Mouse (Mus musculus) midbrain, embryonic 12.5 days (tissue): ENCODE results near the gene Rcor2. TPM values are rescaled to one million over a fixed set of nuclear protein-coding genes. Genes with fewer than 3 reads are reported as not detected.
A peak's percentile ranks its signal among the peaks of the same experiment; 100 is the strongest.

Source experiments
- ATAC-seq: fragments of 200-750 bp; cut with Nextera tagmentation; 2 replicates; pipeline ENCODE4 v1.8.0; 2017; ENCODE audit warnings: low read depth, moderate TSS enrichment, moderate library complexity; ENCODE audit not compliant: low FRiP score
- H3K27ac ChIP-seq: fragments of 300-500 bp; sonication (generic); replicated peaks from 2 replicates; pipeline ENCODE4 v1.5.1; 2016; ENCODE audit warnings: mild to moderate bottlenecking
- H3K27me3 ChIP-seq: fragments of 300-500 bp; sonication (generic); 2 replicates; pipeline ENCODE4 v1.6.1; 2016; ENCODE audit warnings: mild to moderate bottlenecking
- H3K36me3 ChIP-seq: fragments of 300-500 bp; sonication (generic); 2 replicates; pipeline ENCODE4 v1.6.1; 2016
- H3K4me1 ChIP-seq: fragments of 300-500 bp; sonication (generic); 2 replicates; pipeline ENCODE4 v1.6.1; 2016
- H3K4me2 ChIP-seq: fragments of 300-500 bp; sonication (generic); replicated peaks from 2 replicates; pipeline ENCODE4 v1.6.1; 2016; ENCODE audit warnings: mild to moderate bottlenecking, moderate library complexity
- H3K4me3 ChIP-seq: fragments of 300-500 bp; sonication (generic); 2 replicates; pipeline ENCODE4 v1.5.1; 2016; ENCODE audit warnings: mild to moderate bottlenecking
- H3K9ac ChIP-seq: fragments of 300-500 bp; sonication (generic); replicated peaks from 2 replicates; pipeline ENCODE4 v1.6.1; 2016; ENCODE audit warnings: mild to moderate bottlenecking, moderate library complexity
- H3K9me3 ChIP-seq: fragments of 300-500 bp; sonication (generic); 2 replicates; pipeline ENCODE4 v1.6.1; 2016; ENCODE audit warnings: mild to moderate bottlenecking
- WGBS: fragments of 180-500 bp; shearing (Covaris S2); methylation state at CpG from one replicate; pipeline ENCODE4 v1.1.7; 2016; 5-methylcytosine and 5-hydroxymethylcytosine counted together
- polyA plus RNA-seq: library from polyadenylated mRNA; unstranded; fragments of >200 nt; fragmentation: Nextera tagmentation; extraction: Ambion mirVana; gene quantifications from 2 replicates; pipeline ENCODE4 v1.2.1, GENCODE M21; 2016

Gene Rcor2
- polyA plus RNA-seq, 1 experiment from 2014 or later: 93.7 TPM

DNA sequence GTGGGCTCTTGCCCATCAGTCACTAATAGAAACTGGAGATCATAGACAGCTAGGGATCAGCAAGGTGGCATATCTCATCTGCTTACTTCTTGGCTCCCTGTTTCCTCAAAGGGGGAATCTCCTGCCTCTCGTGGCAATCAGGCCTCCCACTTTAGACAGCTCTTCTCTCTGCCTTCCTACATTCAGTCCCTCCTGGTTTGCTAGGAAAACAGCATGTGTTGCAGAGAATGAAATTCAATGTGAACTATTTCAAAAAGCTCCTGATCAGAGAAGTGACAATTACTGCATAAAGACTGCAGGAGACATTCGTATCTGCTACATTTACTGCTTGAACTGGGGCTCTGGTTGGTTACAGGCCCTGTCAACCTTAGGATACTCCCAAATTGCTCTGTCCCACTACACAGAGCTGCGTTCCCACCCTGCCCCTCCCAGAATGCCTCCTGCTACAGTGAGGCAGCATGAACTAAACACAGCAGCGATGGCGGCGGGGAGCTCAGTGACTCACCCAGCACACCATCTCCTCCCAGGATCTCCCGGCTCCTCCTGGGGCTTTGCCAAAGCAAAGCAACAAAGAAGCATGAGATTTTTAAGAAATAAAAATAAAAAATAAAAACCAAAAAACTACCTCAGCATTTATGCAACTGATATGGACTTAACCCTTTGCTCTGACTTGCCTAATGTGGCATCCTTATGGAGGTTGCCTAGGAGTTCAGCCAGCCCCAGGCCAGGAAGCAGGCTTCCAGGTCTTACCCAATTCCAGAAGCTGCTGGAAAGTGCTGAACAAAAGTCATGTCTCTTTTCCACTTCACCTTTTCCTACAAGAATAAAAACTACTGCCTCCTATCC is 34.7 kb downstream of the Rcor2 start:
- Histone ChIP-seq H3K4me3 (no peak overlapping the region), H3K27me3 (no peaks in the 10 kb centered on the region), H3K36me3 (no peaks in the 10 kb centered on the region), H3K9me3 (no peaks in the 10 kb centered on the region), H3K9ac (no peak overlapping the region), H3K4me2 (no peak overlapping the region), H3K4me1 (peaks cover 10% of the 10 kb centered on the region), H3K27ac (no peak overlapping the region)
- no peak for ATAC-seq
- 91% methylated on average over 7 of the region's 7 CpGs for WGBS

DNA sequence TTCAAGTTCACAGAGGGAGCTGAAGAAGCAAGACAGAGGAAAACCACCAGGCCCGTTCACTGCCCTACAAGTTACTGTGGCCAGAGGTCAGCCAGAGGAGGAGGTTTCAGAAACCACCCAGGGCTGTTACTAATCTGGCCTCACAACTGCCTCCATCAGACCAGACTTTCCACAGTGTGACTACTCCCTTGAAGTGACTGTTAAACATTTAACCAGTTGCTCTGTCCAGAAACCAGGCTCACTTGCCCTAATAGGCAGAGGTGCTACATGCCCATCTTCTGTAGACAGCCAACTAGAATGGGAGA is 35.3 kb downstream of the Rcor2 start:
- H3K4me2 ChIP-seq: no peak overlapping the region
- ATAC-seq: no peak
- 85% methylated on average over 1 of the region's 1 CpGs for WGBS
- no peak overlapping the region for H3K27ac ChIP-seq
- H3K27me3 ChIP-seq: no peaks in the 10 kb centered on the region
- peaks cover 14% of the 10 kb centered on the region for H3K4me1 ChIP-seq
- H3K9ac ChIP-seq: no peak overlapping the region
- H3K9me3 ChIP-seq: no peaks in the 10 kb centered on the region
- H3K4me3 ChIP-seq: no peak overlapping the region
- H3K36me3 ChIP-seq: no peaks in the 10 kb centered on the region

DNA sequence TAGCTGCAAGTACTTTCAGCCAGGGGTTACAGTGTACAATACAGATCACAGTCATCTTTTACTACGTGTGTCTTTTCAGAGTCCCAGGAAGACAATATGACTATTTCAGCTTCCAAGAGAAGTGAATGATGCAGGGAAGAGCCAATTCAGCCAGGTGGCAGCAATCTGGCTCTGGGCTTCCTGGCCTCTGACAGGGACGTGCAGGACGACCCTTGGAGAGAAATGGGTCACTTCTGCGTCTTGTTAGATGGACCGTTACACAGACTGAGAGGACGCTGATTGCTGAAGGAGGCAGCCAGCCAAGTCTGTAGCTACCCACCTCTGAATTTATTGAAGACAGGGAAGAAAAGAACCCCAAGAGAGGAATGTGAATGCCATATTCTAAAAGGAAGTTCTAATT is 36.7 kb downstream of the Rcor2 start:
- Histone ChIP-seq H3K9ac (no peak overlapping the region), H3K36me3 (no peaks in the 10 kb centered on the region), H3K27ac (no peak overlapping the region), H3K4me3 (no peak overlapping the region), H3K9me3 (no peaks in the 10 kb centered on the region), H3K27me3 (no peaks in the 10 kb centered on the region), H3K4me1 (peaks cover 27% of the 10 kb centered on the region), H3K4me2 (no peak overlapping the region)
- no peak for ATAC-seq
- 85% methylated on average over 6 of the region's 6 CpGs for WGBS

DNA sequence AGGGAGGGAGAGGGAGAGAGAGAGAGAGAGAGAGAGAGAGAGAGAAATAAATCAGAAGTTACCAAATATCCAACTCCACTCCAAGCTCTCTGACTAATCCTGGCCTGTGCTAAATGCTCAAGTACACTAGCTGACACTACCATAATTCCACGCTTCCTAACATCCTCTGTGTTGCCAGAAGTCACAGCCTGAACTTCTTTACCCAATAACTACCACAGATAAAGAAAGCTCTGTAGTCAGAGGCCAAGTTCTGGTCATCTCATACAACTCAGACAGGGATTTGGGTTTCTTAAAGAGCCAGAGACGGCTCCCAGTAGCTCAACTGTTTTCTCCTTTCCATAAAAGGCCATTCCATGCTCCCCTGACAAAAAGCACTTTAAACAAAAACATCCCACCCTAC is 37.7 kb downstream of the Rcor2 start:
- no peaks in the 10 kb centered on the region for H3K27me3 ChIP-seq
- ATAC-seq: no peak

DNA sequence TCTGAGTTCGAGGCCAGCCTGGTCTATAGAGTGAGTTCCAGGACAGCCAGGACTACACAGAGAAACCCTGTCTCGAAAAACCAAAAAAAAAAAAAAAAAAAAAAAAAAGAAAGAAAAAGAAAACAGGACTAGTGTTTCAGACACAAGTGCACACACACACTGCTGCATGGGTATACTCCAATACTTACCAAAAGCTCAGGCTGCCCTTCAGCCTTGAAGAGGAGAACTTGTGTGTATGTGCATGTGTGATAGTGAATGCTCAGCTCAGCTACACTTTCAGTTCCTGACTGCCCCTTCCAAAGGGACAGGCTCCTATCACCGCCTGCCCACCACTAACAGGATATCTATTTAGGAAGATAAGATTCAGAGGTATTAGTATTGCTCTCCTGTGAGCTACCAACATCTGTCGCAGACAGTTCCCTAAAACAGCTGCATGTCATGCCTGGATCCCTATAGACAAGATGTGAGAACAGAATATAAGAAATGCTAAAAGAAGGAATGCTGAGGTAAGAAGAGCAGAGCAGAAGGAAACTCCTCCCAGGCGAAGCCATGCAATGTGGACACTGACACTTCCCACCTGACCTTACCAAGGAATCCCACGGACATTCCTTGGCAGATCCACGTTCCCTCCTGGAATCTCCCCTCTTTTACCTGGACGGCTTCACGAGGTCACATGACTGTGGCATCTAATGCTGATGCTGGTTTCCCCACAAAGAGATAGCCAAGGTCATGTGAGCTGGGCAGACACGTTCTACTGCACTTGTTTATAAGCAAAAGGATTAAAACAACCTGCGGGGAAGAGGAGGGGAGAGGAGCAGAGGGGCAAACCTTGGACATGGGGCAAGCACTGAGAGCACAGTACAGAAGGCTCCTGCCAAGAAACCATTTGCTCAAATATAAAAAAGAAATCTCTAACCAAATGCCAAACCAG is 38.5 kb downstream of the Rcor2 start:
- Histone ChIP-seq H3K4me2 (no peak overlapping the region), H3K4me3 (no peak overlapping the region), H3K27me3 (no peaks in the 10 kb centered on the region), H3K9me3 (no peaks in the 10 kb centered on the region), H3K9ac (no peak overlapping the region), H3K27ac (no peak overlapping the region), H3K4me1 (peaks cover 33% of the 10 kb centered on the region), H3K36me3 (no peaks in the 10 kb centered on the region)
- ATAC-seq: no peak
- WGBS: 91% methylated on average over 10 of the region's 11 CpGs

More for the DNA sequence above, 37.7 kb downstream of the Rcor2 start:
- 79% methylated on average over 2 of the region's 2 CpGs for WGBS
- H3K4me3 ChIP-seq: no peak overlapping the region
- H3K36me3 ChIP-seq: no peaks in the 10 kb centered on the region
- H3K9me3 ChIP-seq: no peaks in the 10 kb centered on the region
- no peak overlapping the region for H3K9ac ChIP-seq
- no peak overlapping the region for H3K27ac ChIP-seq
- no peak overlapping the region for H3K4me2 ChIP-seq
- H3K4me1 ChIP-seq: peaks cover 27% of the 10 kb centered on the region

DNA sequence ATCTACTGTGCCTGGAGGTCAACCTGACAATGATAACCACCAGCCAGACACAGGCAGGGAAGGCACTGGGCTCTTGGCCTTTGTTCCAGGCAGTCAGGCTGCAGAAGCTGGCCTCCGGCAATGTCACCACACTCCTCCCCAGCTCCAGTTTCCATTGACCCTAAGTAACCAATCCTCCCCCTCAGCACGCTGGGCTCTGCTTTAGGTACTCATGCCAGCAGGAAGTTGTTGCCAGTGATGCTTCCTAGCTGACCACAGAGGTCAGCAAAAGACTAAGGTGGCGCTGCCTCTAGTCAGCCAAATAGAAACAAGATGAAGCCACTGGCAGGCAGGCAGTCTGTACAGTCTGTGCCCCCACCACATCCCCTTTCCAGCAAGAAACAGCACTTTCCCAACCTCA is 39.8 kb downstream of the Rcor2 start:
- no peak overlapping the region for H3K27ac ChIP-seq
- ATAC-seq: no peak
- no peak overlapping the region for H3K4me2 ChIP-seq
- no peaks in the 10 kb centered on the region for H3K27me3 ChIP-seq
- no peak overlapping the region for H3K9ac ChIP-seq
- H3K9me3 ChIP-seq: no peaks in the 10 kb centered on the region
- 70% methylated on average over 3 of the region's 3 CpGs for WGBS
- no peaks in the 10 kb centered on the region for H3K36me3 ChIP-seq
- no peak overlapping the region for H3K4me3 ChIP-seq
- peaks cover 43% of the 10 kb centered on the region for H3K4me1 ChIP-seq

DNA sequence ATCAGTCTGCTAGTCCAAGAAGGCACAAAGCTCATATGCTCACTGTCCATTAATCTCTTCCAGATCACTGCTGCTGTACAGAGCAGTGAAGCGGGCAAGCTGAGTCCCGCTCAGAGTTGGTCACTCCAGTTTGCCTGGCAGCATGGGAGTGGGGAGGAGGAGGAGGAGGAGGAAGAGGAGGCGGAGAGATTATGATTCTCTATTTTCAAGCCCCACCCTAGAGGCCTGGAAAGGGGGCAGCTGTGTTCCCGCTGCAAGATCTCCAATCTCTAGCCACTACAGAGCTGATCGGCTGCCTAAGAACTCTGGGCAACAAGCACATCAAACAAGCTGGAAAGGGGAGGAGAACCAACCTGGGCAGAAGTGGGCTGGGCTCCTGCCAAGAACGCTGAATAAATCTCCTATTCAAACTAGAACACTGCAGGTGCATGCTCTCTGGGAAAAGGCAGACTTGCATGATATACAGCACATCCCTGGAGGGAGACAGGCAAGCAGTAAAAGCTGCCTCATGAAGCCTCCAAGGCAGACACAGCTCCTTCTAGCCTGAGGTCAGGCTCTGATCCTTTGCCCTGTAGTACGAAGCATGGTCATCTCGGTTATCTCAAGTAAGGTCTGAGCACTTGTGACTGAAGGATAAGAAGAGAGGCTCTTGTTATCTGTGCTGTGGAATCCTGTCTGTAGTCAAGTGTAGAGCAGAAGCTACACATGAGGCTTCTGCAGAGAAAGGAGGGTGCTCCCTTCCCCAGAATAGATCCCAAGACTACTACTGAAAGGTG is 41.1 kb downstream of the Rcor2 start:
- H3K4me2 ChIP-seq: no peak overlapping the region; the same call in 1 of the 2 replicates

DNA sequence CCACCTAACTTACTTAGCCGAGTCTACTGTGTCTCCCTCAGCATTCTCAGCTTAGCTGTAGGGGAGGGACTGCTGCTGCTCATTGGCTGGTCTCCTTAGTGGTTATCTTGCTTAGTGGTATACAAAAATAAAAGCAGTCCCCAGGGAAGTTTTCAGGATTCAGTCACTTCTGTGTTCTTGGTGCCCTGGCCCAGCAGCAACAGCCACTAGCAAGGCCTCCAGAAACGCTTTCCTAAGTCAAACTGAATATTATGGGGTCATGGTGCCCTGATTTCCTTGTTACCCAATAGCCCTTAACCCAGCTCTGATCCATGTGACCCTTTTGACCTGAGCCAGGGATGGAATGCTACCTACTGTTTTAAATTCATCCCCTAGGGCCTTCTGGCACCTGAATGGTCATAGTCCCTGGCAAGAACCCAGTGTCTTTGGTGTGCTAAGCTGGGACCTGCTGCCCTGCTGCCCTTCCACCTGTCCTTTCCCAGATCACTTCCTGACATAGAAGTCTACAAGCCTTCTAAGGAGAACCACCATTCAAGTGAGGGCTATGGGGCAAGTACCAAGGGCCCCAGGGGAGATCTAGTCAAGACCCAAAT is 42.7 kb downstream of the Rcor2 start:
- H3K9me3 ChIP-seq: no peaks in the 10 kb centered on the region
- ATAC-seq: no peak
- H3K27me3 ChIP-seq: no peaks in the 10 kb centered on the region
- H3K9ac ChIP-seq: no peak overlapping the region
- H3K27ac ChIP-seq: no peak overlapping the region
- whole genome bisulfite sequencing: 84% methylated on average over 2 of the region's 2 CpGs
- no peak overlapping the region for H3K4me3 ChIP-seq
- H3K4me1 ChIP-seq: peaks cover 43% of the 10 kb centered on the region
- no peak overlapping the region for H3K4me2 ChIP-seq
- no peaks in the 10 kb centered on the region for H3K36me3 ChIP-seq

More for the DNA sequence above, 41.1 kb downstream of the Rcor2 start:
- peaks cover 43% of the 10 kb centered on the region for H3K4me1 ChIP-seq
- H3K27me3 ChIP-seq: no peaks in the 10 kb centered on the region
- H3K36me3 ChIP-seq: no peaks in the 10 kb centered on the region
- 54% methylated on average over 8 of the region's 8 CpGs for WGBS
- no peak overlapping the region for H3K4me3 ChIP-seq
- no peak for ATAC-seq
- H3K9ac ChIP-seq: peak overlapping the region; percentile 31; the same call in 1 of the 2 replicates
- peak overlapping the region; percentile 39; the same call in 1 of the 2 replicates for H3K27ac ChIP-seq
- no peaks in the 10 kb centered on the region for H3K9me3 ChIP-seq

DNA sequence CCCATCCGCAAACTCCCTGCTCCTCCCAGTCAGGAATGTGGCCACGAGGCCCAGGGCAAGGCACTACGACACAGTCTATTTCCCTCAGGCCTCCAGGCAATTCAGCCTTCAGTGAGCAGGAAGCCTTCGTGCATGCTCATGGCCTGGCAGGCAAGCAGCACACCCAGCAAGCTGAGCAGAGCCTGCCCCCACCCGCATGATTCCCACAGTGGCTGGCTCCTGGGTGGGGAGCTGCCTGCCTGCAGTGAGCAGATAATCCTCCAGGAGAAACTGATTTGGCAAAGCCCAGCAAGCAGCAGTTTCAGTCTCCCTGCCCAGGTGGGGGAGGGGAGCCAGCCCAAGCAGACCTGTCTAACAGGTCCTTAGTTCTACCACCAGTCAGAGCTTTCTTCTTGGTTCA is 43.6 kb downstream of the Rcor2 start:
- Histone ChIP-seq H3K27me3 (no peaks in the 10 kb centered on the region), H3K4me1 (peaks cover 45% of the 10 kb centered on the region), H3K4me2 (no peak overlapping the region), H3K27ac (no peak overlapping the region), H3K4me3 (no peak overlapping the region), H3K9me3 (no peaks in the 10 kb centered on the region), H3K36me3 (no peaks in the 10 kb centered on the region), H3K9ac (no peak overlapping the region)
- 21% methylated on average over 5 of the region's 5 CpGs for WGBS
- ATAC-seq: no peak

DNA sequence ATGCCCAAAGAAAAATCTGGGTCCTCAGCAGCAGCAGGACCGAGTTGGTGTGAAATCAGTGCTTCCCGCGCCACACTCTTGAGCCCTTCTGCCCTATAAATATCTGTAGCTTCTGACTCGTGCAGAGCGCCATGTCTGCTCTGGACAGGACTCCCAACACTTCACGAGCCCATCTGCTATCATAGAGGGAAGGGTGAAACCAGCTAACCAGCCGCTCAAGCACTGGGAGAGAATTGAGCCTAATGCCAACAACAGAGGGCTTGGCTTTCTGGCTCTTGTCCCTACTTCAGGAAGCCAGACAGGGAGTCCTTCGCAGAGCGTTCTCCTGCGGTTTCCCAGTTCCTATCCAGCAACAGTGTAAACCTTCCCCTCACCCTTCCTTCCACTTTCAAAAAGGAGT is 44.2 kb downstream of the Rcor2 start:
- Histone ChIP-seq H3K36me3 (no peaks in the 10 kb centered on the region), H3K4me3 (no peak overlapping the region), H3K9me3 (no peaks in the 10 kb centered on the region), H3K4me2 (no peak overlapping the region), H3K27me3 (no peaks in the 10 kb centered on the region), H3K27ac (no peak overlapping the region), H3K9ac (no peak overlapping the region), H3K4me1 (peaks cover 51% of the 10 kb centered on the region)
- ATAC-seq: no peak
- 44% methylated on average over 10 of the region's 10 CpGs for WGBS

DNA sequence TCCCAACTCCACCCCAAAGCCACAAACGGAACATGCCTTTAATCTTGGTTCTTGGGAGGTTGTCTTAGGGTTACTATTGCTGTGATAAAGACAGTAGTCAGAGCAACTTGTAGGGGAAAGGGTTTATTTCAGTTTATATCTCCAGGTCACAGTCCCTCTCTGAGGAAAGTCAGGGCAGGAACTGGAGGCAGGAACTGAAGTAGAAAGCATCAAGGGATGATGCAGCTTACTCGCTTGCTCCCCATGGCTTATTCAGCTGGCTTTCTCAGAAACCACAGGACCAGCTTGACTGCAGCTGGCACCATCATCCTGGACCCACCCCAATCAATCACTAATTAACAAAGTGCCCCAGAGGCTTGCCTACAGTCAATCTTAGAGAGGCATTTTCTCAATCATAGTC is 46.5 kb downstream of the Rcor2 start:
- 89% methylated on average over 2 of the region's 2 CpGs for WGBS
- H3K27me3 ChIP-seq: no peaks in the 10 kb centered on the region
- H3K27ac ChIP-seq: no peak overlapping the region
- no peak overlapping the region for H3K9ac ChIP-seq
- no peaks in the 10 kb centered on the region for H3K36me3 ChIP-seq
- ATAC-seq: no peak
- H3K9me3 ChIP-seq: no peaks in the 10 kb centered on the region
- H3K4me2 ChIP-seq: no peak overlapping the region
- H3K4me1 ChIP-seq: peaks cover 32% of the 10 kb centered on the region
- H3K4me3 ChIP-seq: no peak overlapping the region
